Mouse (Mus musculus): Measurements from ENCODE around the gene Krt84.
A peak's percentile ranks its signal among the peaks of the same experiment; 100 is the strongest.

The Krt84 gene

GRCm38 (mm10) chr15:101495266-101495665, 37.4 kb downstream of the Krt84 start:
- DNase-seq (ENCODE audit: low spot score in 2 of 2), result no peak

- DNase-seq (ENCODE audit: low spot score in 2 of 2), result no peak
These were observed 38.4 kb downstream of the Krt84 start for GRCm38 (mm10) chr15:101494203-101494602.

DNA sequence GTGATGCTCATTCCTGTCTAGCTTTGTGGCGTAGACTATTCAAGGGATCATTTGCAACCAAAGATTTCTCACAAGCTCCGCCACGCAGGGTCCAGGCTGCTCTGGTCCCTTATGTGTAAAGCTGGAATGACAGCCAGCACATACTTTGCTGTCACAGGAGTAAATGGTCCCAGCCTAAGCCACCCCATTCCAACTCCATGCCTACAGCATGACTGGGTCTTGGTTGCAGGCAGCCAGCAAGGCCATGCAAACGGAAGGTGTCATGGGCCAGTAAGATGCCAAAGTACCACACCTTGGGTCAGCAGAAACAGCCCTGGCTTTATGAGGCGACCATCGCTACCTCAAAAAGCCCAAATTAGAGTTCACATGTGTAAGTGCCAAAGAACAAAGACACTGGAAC, 38.9 kb downstream of the Krt84 start:
- no peak for DNase-seq (ENCODE audit: low spot score in 2 of 2)

DNA sequence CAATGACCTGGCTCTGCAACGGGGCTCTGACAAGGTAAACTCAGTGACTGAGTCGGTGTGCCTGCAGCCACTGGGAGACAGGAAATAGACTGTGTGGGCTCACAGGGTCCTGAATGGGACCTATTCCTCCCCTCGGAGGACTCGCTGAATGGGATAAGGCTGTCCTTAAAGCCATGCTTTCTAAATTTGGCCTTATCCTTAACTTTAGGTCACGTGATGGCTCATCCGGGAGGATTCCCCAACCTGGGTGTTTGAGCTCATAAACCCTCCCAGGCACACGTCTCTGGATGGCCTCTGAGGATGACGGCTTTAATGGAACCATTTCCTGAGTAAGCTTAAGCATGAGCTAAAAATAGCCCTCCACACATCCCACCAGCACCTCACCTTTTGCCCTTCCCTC, 39.9 kb downstream of the Krt84 start:
- no peak for DNase-seq (ENCODE audit: low spot score in 2 of 2)

DNA sequence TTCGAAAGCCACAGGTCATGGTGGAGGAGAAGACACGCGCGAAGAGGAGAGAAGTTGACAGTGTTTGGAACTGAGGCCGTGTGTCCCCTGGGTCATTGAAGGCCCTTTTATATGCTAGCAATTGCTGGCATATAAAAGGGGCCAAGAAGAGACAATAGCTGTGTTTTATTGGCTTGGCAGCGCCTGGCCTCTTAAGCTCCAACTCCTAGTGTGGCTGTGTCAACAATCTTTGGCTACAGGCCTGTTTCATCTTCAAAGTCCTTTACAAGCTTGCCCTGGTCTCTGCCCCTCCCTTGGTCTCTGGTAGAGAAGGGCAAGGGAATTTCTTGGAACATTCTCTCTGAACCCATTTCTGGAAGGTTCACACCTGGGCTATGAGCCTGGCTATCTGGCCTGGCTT, 41.2 kb downstream of the Krt84 start, which contains the start of gene Krt83:
Krt83 (minus strand) TSS at position 82 of the 400 bp plus-strand sequence.
- no peak for DNase-seq (ENCODE audit: low spot score in 2 of 2)

- DNase-seq (ENCODE audit: low spot score in 2 of 2), result no peak
These were observed 46.5 kb downstream of the Krt84 start for GRCm38 (mm10) chr15:101485911-101486635.

DNA sequence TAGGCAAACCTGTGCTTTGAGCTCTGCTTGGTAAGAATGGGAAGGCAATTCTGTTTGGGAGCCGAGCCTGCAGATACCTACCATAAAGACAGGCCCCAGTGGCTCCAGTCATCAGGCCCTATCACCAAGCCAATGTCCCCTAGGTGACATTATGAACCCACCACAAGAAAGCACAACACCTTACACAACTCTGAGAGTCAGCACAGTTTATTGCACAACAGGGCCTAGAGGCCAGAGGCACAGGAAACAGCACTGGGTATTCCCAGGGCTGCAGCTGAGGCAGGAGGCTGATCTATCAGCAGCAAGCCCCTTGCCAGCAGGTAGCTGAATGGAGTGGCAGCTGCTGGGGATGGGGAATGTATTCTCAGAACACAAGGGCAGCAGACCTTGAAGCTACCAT, 47.7 kb downstream of the Krt84 start:
- DNase-seq (ENCODE audit: low spot score in 2 of 2), result no peak

DNA sequence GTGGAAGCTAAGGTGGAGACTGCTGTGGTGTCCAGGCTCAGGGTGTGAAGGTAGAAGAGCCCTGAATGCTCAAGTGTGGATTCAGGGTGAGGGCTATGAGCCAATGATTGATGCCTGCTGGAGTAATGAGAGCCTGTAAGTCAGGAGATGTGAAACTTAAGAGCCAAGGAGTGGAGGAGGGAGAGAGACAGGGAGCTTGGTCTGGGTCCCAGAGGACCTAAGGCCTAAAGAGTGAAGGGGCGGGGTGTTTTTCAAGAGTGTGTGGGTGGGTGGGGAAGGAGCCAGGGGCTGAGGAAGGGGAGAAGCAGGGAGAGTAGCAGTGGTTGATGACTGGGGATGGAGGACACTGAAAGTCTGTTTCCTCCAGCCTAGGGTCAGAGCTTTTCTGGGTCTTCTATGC, 49.0 kb downstream of the Krt84 start:
- no peak for DNase-seq (ENCODE audit: low spot score in 2 of 2)

GRCm38 (mm10) chr15:101482056-101482455, 50.6 kb downstream of the Krt84 start:
- no peak for DNase-seq (ENCODE audit: low spot score in 2 of 2)

DNA sequence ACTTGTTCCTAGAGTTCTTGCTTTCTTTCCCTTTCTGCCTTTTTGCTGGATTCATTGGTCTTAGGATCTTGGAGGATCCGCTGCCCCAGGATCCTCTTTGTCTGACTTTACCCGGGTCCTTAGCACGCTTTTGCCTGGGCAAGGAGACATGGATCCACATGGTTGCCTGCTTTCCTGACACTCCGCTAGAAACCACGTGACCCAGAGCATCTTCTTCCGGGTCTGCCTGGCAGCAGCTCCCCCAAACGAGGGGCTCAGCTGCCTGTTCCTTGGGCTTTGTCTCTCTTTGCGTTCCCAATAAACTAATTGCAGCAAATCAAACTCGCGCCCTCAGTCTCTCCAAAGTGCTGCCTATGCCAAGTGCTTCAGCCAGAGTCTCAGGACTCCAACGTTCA, 53.0 kb downstream of the Krt84 start:
- no peak for DNase-seq (ENCODE audit: low spot score in 2 of 2)

GRCm38 (mm10) chr15:101479007-101479665, 53.5 kb downstream of the Krt84 start:
- DNase-seq (ENCODE audit: low spot score in 2 of 2), result peak; percentile 37 to 68

Data from urinary bladder, postnatal 4 days (tissue).